Mouse (Mus musculus): ENCODE data around the gene Arhgap21. TPM values are rescaled to one million over a fixed set of nuclear protein-coding genes. Genes with fewer than 3 reads are reported as not detected.
A peak's percentile ranks its signal among the peaks of the same experiment; 100 is the strongest.

Gene Arhgap21
- polyA plus RNA-seq, 1 experiment from 2014 or later: 54.4 TPM

- Histone ChIP-seq H3K9me3 (no peaks in the 10 kb centered on the region), H3K27me3 (no peaks in the 10 kb centered on the region), H3K4me3 (replicated peaks) (no peak overlapping the region), H3K27ac (no peak overlapping the region), H3K4me1 (replicated peaks) (no peaks in the 10 kb centered on the region), H3K36me3 (no peaks in the 10 kb centered on the region), H3K9ac (replicated peaks) (no peak overlapping the region), H3K4me2 (replicated peaks) (no peak overlapping the region)
- ATAC-seq: no peak
- 81% methylated on average over 8 of the region's 8 CpGs for WGBS
Observed at GRCm38 (mm10) chr2:20978726-20979125, 10.0 kb upstream of the Arhgap21 start.

GRCm38 (mm10) chr2:20977051-20977450, 8.4 kb upstream of the Arhgap21 start:
- Histone ChIP-seq H3K4me1 (replicated peaks) (no peaks in the 10 kb centered on the region), H3K9me3 (no peaks in the 10 kb centered on the region), H3K27me3 (no peaks in the 10 kb centered on the region), H3K9ac (replicated peaks) (no peak overlapping the region), H3K36me3 (no peaks in the 10 kb centered on the region), H3K4me2 (replicated peaks) (no peak overlapping the region), H3K4me3 (replicated peaks) (no peak overlapping the region), H3K27ac (no peak overlapping the region)
- no peak for ATAC-seq

GRCm38 (mm10) chr2:20973513-20973912, 4.8 kb upstream of the Arhgap21 start:
- no peaks in the 10 kb centered on the region for H3K27me3 ChIP-seq
- no peaks in the 10 kb centered on the region for H3K36me3 ChIP-seq
- peaks cover 11% of the 10 kb centered on the region for H3K4me1 ChIP-seq (replicated peaks)
- H3K4me2 ChIP-seq (replicated peaks): no peak overlapping the region
- H3K9ac ChIP-seq (replicated peaks): no peak overlapping the region
- H3K4me3 ChIP-seq (replicated peaks): no peak overlapping the region
- H3K27ac ChIP-seq: no peak overlapping the region
- ATAC-seq: no peak
- H3K9me3 ChIP-seq: no peaks in the 10 kb centered on the region
- WGBS: 89% methylated on average over 3 of the region's 3 CpGs

- no peak for ATAC-seq
- no peaks in the 10 kb centered on the region for H3K36me3 ChIP-seq
- H3K9ac ChIP-seq (replicated peaks): no peak overlapping the region
- H3K27me3 ChIP-seq: no peaks in the 10 kb centered on the region
- H3K4me3 ChIP-seq (replicated peaks): no peak overlapping the region
- no peak overlapping the region for H3K27ac ChIP-seq
- no peak overlapping the region for H3K4me2 ChIP-seq (replicated peaks)
- WGBS: 87% methylated on average over 1 of the region's 1 CpGs
- H3K9me3 ChIP-seq: no peaks in the 10 kb centered on the region
- peaks cover 11% of the 10 kb centered on the region for H3K4me1 ChIP-seq (replicated peaks)
Observed at GRCm38 (mm10) chr2:20972180-20972579, 3.5 kb upstream of the Arhgap21 start.

- Histone ChIP-seq H3K9ac (replicated peaks) (no peak overlapping the region), H3K4me3 (replicated peaks) (no peak overlapping the region), H3K9me3 (no peaks in the 10 kb centered on the region), H3K27ac (no peak overlapping the region), H3K4me2 (replicated peaks) (no peak overlapping the region), H3K27me3 (no peaks in the 10 kb centered on the region), H3K36me3 (no peaks in the 10 kb centered on the region), H3K4me1 (replicated peaks) (peaks cover 11% of the 10 kb centered on the region)
- ATAC-seq: no peak
Observed at GRCm38 (mm10) chr2:20971628-20972027, 2.9 kb upstream of the Arhgap21 start.

- peak overlapping the region; percentile 100 for H3K27ac ChIP-seq
- peak overlapping the region; percentile 92 for H3K4me2 ChIP-seq (replicated peaks)
- H3K9ac ChIP-seq (replicated peaks): peak overlapping the region; percentile 100
- peaks cover 27% of the 10 kb centered on the region for H3K4me1 ChIP-seq (replicated peaks)
- H3K9me3 ChIP-seq: no peaks in the 10 kb centered on the region
- no peaks in the 10 kb centered on the region for H3K27me3 ChIP-seq
- ATAC-seq: peak; percentile 98
- WGBS: under 1% methylated on average over 49 of the region's 49 CpGs
- no peaks in the 10 kb centered on the region for H3K36me3 ChIP-seq
- H3K4me3 ChIP-seq (replicated peaks): peak overlapping the region; percentile 98
Observed at GRCm38 (mm10) chr2:20969201-20970200, 820 bp upstream of the Arhgap21 start.

GRCm38 (mm10) chr2:20967646-20968351, 882 bp downstream of the Arhgap21 start:
- H3K4me1 ChIP-seq (replicated peaks): peaks cover 41% of the 10 kb centered on the region
- no peaks in the 10 kb centered on the region for H3K36me3 ChIP-seq
- peak overlapping the region; percentile 100 for H3K9ac ChIP-seq (replicated peaks)
- under 1% methylated on average over 35 of the region's 57 CpGs for WGBS
- no peaks in the 10 kb centered on the region for H3K27me3 ChIP-seq
- peak overlapping the region; percentile 100 for H3K27ac ChIP-seq
- no peak for ATAC-seq
- H3K4me3 ChIP-seq (replicated peaks): peak overlapping the region; percentile 98
- H3K4me2 ChIP-seq (replicated peaks): peak overlapping the region; percentile 92
- no peaks in the 10 kb centered on the region for H3K9me3 ChIP-seq

- ATAC-seq: no peak
- Histone ChIP-seq H3K27me3 (no peaks in the 10 kb centered on the region), H3K9ac (replicated peaks) (peak overlapping the region; percentile 100), H3K4me2 (replicated peaks) (peak overlapping the region; percentile 92), H3K36me3 (no peaks in the 10 kb centered on the region), H3K4me3 (replicated peaks) (peak overlapping the region; percentile 98), H3K27ac (peak overlapping the region; percentile 100), H3K4me1 (replicated peaks) (peaks cover 47% of the 10 kb centered on the region), H3K9me3 (no peaks in the 10 kb centered on the region)
- WGBS: under 1% methylated on average over 13 of the region's 13 CpGs
Observed at GRCm38 (mm10) chr2:20967101-20967645, 1.5 kb downstream of the Arhgap21 start.

GRCm38 (mm10) chr2:20966176-20967100, 2.2 kb downstream of the Arhgap21 start:
- Histone ChIP-seq H3K36me3 (no peaks in the 10 kb centered on the region), H3K4me2 (replicated peaks) (peak overlapping the region; percentile 92), H3K27me3 (no peaks in the 10 kb centered on the region), H3K27ac (peak overlapping the region; percentile 100), H3K4me3 (replicated peaks) (peak overlapping the region; percentile 98), H3K4me1 (replicated peaks) (peaks cover 53% of the 10 kb centered on the region), H3K9ac (replicated peaks) (peak overlapping the region; percentile 100), H3K9me3 (no peaks in the 10 kb centered on the region)
- no peak for ATAC-seq
- WGBS: 17% methylated on average over 18 of the region's 18 CpGs

- 66% methylated on average over 3 of the region's 3 CpGs for WGBS
- Histone ChIP-seq H3K4me1 (replicated peaks) (peaks cover 60% of the 10 kb centered on the region), H3K4me3 (replicated peaks) (peak overlapping the region; percentile 98), H3K9me3 (no peaks in the 10 kb centered on the region), H3K4me2 (replicated peaks) (peak overlapping the region; percentile 92), H3K27me3 (no peaks in the 10 kb centered on the region), H3K27ac (no peak overlapping the region), H3K9ac (replicated peaks) (peak overlapping the region; percentile 100), H3K36me3 (no peaks in the 10 kb centered on the region)
- no peak for ATAC-seq
Observed at GRCm38 (mm10) chr2:20965361-20965760, 3.3 kb downstream of the Arhgap21 start.

- Histone ChIP-seq H3K27ac (no peak overlapping the region), H3K27me3 (no peaks in the 10 kb centered on the region), H3K4me3 (replicated peaks) (peak overlapping the region; percentile 98), H3K36me3 (no peaks in the 10 kb centered on the region), H3K4me2 (replicated peaks) (peak overlapping the region; percentile 92), H3K9ac (replicated peaks) (peak overlapping the region; percentile 30; the same call in 1 of the 2 replicates), H3K4me1 (replicated peaks) (peaks cover 61% of the 10 kb centered on the region), H3K9me3 (no peaks in the 10 kb centered on the region)
- ATAC-seq: no peak
Observed at GRCm38 (mm10) chr2:20964461-20964860, 4.2 kb downstream of the Arhgap21 start.

All from midbrain, embryonic 13.5 days (tissue).